Mouse (Mus musculus) heart, embryonic 14.5 days (tissue): ENCODE measurements around the gene Cerkl. TPM values are rescaled to one million over a fixed set of nuclear protein-coding genes. Genes with fewer than 3 reads are reported as not detected.

Source experiments
- ATAC-seq: fragments of 200-750 bp; cut with Nextera tagmentation; 2 replicates; pipeline ENCODE4 v1.8.0; 2017; ENCODE audit warnings: low read depth, moderate TSS enrichment; ENCODE audit not compliant: insufficient number of reproducible peaks, insufficient read depth, low FRiP score
- H3K27ac ChIP-seq, 2 experiments: fragments of 200-500 bp in 1 of 2; fragments of 300-500 bp in 1 of 2; sonication (generic) in 1 of 2; replicated peaks in 1 of 2; 2 replicates each; pipeline ENCODE4 v1.5.1; 2012 to 2014; ENCODE audit warnings: low read depth in 2 of 2, low read length in 2 of 2, control low read depth in 1 of 2, mild to moderate bottlenecking in 1 of 2, mixed read lengths in 1 of 2; ENCODE audit not compliant: control insufficient read depth in 1 of 2, insufficient read depth in 1 of 2
- H3K27me3 ChIP-seq: fragments of 300-500 bp; sonication (generic); 2 replicates; pipeline ENCODE4 v1.6.1; 2014; ENCODE audit warnings: mild to moderate bottlenecking, low read length, control low read depth; ENCODE audit not compliant: control insufficient read depth, insufficient read depth
- H3K36me3 ChIP-seq: fragments of 300-500 bp; sonication (generic); 2 replicates; pipeline ENCODE4 v1.6.1; 2014; ENCODE audit warnings: mild to moderate bottlenecking, control low read depth, low read length, mixed read lengths; ENCODE audit not compliant: control insufficient read depth, insufficient read depth
- H3K4me1 ChIP-seq, 2 experiments: fragments of 200-500 bp in 1 of 2; fragments of 300-500 bp in 1 of 2; sonication (generic) in 1 of 2; 2 replicates each; pipeline ENCODE4 v1.6.1; 2012 to 2014; ENCODE audit warnings: low read length in 2 of 2, control low read depth in 1 of 2, mixed read lengths in 1 of 2; ENCODE audit not compliant: control insufficient read depth in 2 of 2, insufficient read depth in 2 of 2
- H3K4me2 ChIP-seq: fragments of 300-500 bp; sonication (generic); 2 replicates; pipeline ENCODE4 v1.6.1; 2014; ENCODE audit warnings: mild to moderate bottlenecking, low read length
- H3K4me3 ChIP-seq, 2 experiments: fragments of 200-500 bp in 1 of 2; fragments of 300-500 bp in 1 of 2; sonication (generic) in 1 of 2; 2 replicates each; pipeline ENCODE4 v1.5.1; 2012 to 2014; ENCODE audit warnings: low read length in 2 of 2, mild to moderate bottlenecking in 2 of 2, control low read depth in 1 of 2, low read depth in 1 of 2, moderate library complexity in 1 of 2; ENCODE audit not compliant: control insufficient read depth in 1 of 2, insufficient read depth in 1 of 2
- H3K9ac ChIP-seq: fragments of 300-500 bp; sonication (generic); 2 replicates; pipeline ENCODE4 v1.6.1; 2014; ENCODE audit warnings: mild to moderate bottlenecking, low read length
- H3K9me3 ChIP-seq: fragments of 300-500 bp; sonication (generic); 2 replicates; pipeline ENCODE4 v1.6.1; 2016; ENCODE audit warnings: low read length, control low read depth; ENCODE audit not compliant: control insufficient read depth
- WGBS: fragments of 180-500 bp; shearing (Covaris S2); extraction: QIAGEN DNeasy Blood & Tissue Kit; methylation state at CpG from one replicate; pipeline ENCODE4 v1.1.7; 2014; 5-methylcytosine and 5-hydroxymethylcytosine counted together
- polyA plus RNA-seq: library from polyadenylated mRNA; unstranded; fragments of >200 nt; fragmentation: Nextera tagmentation; extraction: Ambion mirVana; gene quantifications from 2 replicates; pipeline ENCODE4 v1.2.1, GENCODE M21; 2014

Cerkl gene
- polyA plus RNA-seq, 1 experiment from 2014 or later: 1.4 TPM

- Histone ChIP-seq H3K9me3 (no peaks in the 10 kb centered on the region), H3K27ac (no peak overlapping the region), H3K27me3 (no peaks in the 10 kb centered on the region), H3K4me2 (no peak overlapping the region), H3K9ac (no peak overlapping the region), H3K4me1 (no peaks in the 10 kb centered on the region), H3K36me3 (no peaks in the 10 kb centered on the region), H3K4me3 (no peak overlapping the region)
- ATAC-seq: no peak
- 84% methylated on average over 3 of the region's 3 CpGs for WGBS
Observed at GRCm38 (mm10) chr2:79410903-79411255, 45.7 kb downstream of the Cerkl start.

GRCm38 (mm10) chr2:79410247-79410902, 46.2 kb downstream of the Cerkl start:
- no peak for ATAC-seq

GRCm38 (mm10) chr2:79405661-79406405, 50.8 kb downstream of the Cerkl start:
- Histone ChIP-seq H3K9ac (no peak overlapping the region), H3K9me3 (no peaks in the 10 kb centered on the region), H3K27me3 (no peaks in the 10 kb centered on the region), H3K36me3 (no peaks in the 10 kb centered on the region), H3K4me3 (no peak overlapping the region), H3K4me2 (no peak overlapping the region), H3K4me1 (no peaks in the 10 kb centered on the region), H3K27ac (no peak overlapping the region)
- 80% methylated on average over 5 of the region's 5 CpGs for WGBS
- no peak for ATAC-seq

More at GRCm38 (mm10) chr2:79410247-79410902, 46.2 kb downstream of the Cerkl start:
- H3K4me2 ChIP-seq: no peak overlapping the region
- no peaks in the 10 kb centered on the region for H3K4me1 ChIP-seq
- H3K27me3 ChIP-seq: no peaks in the 10 kb centered on the region
- no peak overlapping the region for H3K4me3 ChIP-seq
- H3K9me3 ChIP-seq: no peaks in the 10 kb centered on the region
- no peaks in the 10 kb centered on the region for H3K36me3 ChIP-seq
- 39% methylated on average over 15 of the region's 15 CpGs for WGBS
- H3K9ac ChIP-seq: no peak overlapping the region
- H3K27ac ChIP-seq: no peak overlapping the region

- H3K4me3 ChIP-seq: no peak overlapping the region
- no peaks in the 10 kb centered on the region for H3K9me3 ChIP-seq
- WGBS: 58% methylated on average over 4 of the region's 4 CpGs
- H3K36me3 ChIP-seq: no peaks in the 10 kb centered on the region
- H3K9ac ChIP-seq: no peak overlapping the region
- no peaks in the 10 kb centered on the region for H3K27me3 ChIP-seq
- no peak for ATAC-seq
- no peaks in the 10 kb centered on the region for H3K4me1 ChIP-seq
- H3K27ac ChIP-seq: no peak overlapping the region
- H3K4me2 ChIP-seq: no peak overlapping the region
Observed at GRCm38 (mm10) chr2:79400045-79400444, 56.5 kb downstream of the Cerkl start.

GRCm38 (mm10) chr2:79399234-79400000, 57.2 kb downstream of the Cerkl start:
- Histone ChIP-seq H3K4me1 (no peaks in the 10 kb centered on the region), H3K27ac (no peak overlapping the region), H3K36me3 (no peaks in the 10 kb centered on the region), H3K9me3 (no peaks in the 10 kb centered on the region), H3K27me3 (no peaks in the 10 kb centered on the region), H3K4me2 (no peak overlapping the region), H3K4me3 (no peak overlapping the region), H3K9ac (no peak overlapping the region)
- 58% methylated on average over 8 of the region's 8 CpGs for WGBS
- no peak for ATAC-seq

GRCm38 (mm10) chr2:79398831-79399230, 57.8 kb downstream of the Cerkl start:
- Histone ChIP-seq H3K27me3 (no peaks in the 10 kb centered on the region), H3K9ac (no peak overlapping the region), H3K4me2 (no peak overlapping the region), H3K27ac (no peak overlapping the region), H3K4me3 (no peak overlapping the region), H3K4me1 (no peaks in the 10 kb centered on the region), H3K36me3 (no peaks in the 10 kb centered on the region), H3K9me3 (no peaks in the 10 kb centered on the region)
- 73% methylated on average over 5 of the region's 5 CpGs for WGBS
- no peak for ATAC-seq

GRCm38 (mm10) chr2:79398343-79398742, 58.2 kb downstream of the Cerkl start:
- no peaks in the 10 kb centered on the region for H3K27me3 ChIP-seq
- WGBS: 65% methylated on average over 2 of the region's 2 CpGs
- no peak for ATAC-seq

More at GRCm38 (mm10) chr2:79398343-79398742, 58.2 kb downstream of the Cerkl start:
- Histone ChIP-seq H3K4me3 (no peak overlapping the region), H3K27ac (no peak overlapping the region), H3K9me3 (no peaks in the 10 kb centered on the region), H3K4me2 (no peak overlapping the region), H3K4me1 (no peaks in the 10 kb centered on the region), H3K36me3 (no peaks in the 10 kb centered on the region), H3K9ac (no peak overlapping the region)
